Mouse (Mus musculus) olfactory bulb, adult 2 months (tissue): ENCODE data around the gene Accsl.

ENCODE experiments used
- CTCF ChIP-seq: fragments of 200-500 bp; IDR thresholded peaks from 2 replicates; pipeline ENCODE4 v1.5.1; 2012; ENCODE audit warnings: low read depth, mild to moderate bottlenecking, low read length, moderate library complexity; ENCODE audit not compliant: insufficient read depth
- POLR2A ChIP-seq: fragments of 200-500 bp; IDR thresholded peaks from 2 replicates; pipeline ENCODE4 v1.6.1; 2012; ENCODE audit warnings: mild to moderate bottlenecking, low read depth, low read length, moderate library complexity; ENCODE audit not compliant: insufficient read depth

DNA sequence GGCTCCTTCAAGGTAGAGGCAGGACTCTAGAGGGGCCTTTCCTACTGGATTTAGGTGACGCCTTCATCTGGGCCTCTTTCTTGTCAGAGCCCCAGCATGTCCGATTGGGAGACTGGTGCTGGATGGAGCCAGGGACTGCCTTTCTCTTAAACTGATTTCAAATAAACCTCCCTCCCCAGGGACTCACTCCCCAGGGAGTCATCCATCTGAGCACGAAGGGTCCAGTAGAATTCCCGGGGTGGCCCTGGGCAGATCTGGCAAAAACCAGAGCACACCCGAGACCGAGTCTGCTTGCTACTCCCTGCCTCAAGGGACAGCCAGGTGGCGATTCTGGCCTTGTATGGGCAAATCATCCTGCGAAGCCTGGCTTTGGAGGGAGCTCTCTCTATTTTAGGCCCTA, 21.2 kb upstream of the Accsl start:
- TF ChIP-seq CTCF: no peak
- TF ChIP-seq POLR2A: no peak
